Mouse (Mus musculus) gastrocnemius, adult 2 months (tissue): ENCODE results near the gene Rnf128. TPM values are rescaled to one million over a fixed set of nuclear protein-coding genes. Genes with fewer than 3 reads are reported as not detected.
A peak's percentile ranks its signal among the peaks of the same experiment; 100 is the strongest.

Source experiments
- DNase-seq: peaks from one replicate; pipeline ENCODE4 v3.0.0; 2022
- H3K27ac ChIP-seq: fragments of 200-600 bp; 2 replicates; pipeline ENCODE4 v1.8.1; 2022; ENCODE audit warnings: mild to moderate bottlenecking
- H3K4me3 ChIP-seq: fragments of 200-600 bp; 2 replicates; pipeline ENCODE4 v1.8.1; 2022; ENCODE audit warnings: mild to moderate bottlenecking, moderate library complexity
- CTCF ChIP-seq: fragments of 200-600 bp; IDR thresholded peaks from 2 replicates; pipeline ENCODE4 v1.8.1; 2022; ENCODE audit warnings: antibody characterized with exemption, mild to moderate bottlenecking, moderate library complexity
- intact Hi-C: fragments of 180-260 bp; cut with DNase I; formaldehyde crosslinking; loops from one replicate; pipeline ENCODE4 v1.15.1; 2025
- total RNA-seq, 2 experiments: library from RNA; stranded (reverse); gene quantifications; 2 replicates each; pipeline ENCODE4 v1.2.3; 2021

The Rnf128 gene
- total RNA-seq, 2 experiments from 2014 or later: 14.7 to 26.6 TPM

DNA sequence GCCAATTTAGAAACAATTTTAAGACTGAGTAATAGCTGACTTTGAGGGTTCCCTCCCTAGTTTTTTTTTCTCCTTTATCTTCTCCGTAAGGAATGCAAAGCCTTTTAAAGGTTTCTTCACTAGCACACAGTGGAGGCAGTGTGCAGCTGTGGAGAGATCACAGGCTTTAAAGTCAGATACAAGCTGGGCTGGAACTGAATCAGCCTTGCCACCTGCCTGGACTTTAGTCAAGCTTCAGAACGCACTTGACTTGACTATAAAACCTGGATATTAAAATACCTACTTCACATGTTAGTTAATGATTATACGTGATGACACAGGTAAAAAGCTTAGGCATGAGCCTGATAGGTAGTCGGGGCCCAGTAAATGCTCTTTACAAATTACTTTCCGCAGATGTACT is 89.1 kb downstream of the Rnf128 start:
- H3K27ac ChIP-seq: no peak overlapping the region
- DNase-seq: no peak
- H3K4me3 ChIP-seq: no peak overlapping the region
- intact Hi-C loops: no loop called here
- TF ChIP-seq CTCF: no peak

GRCm38 (mm10) chrX:139653292-139653691 is 90.2 kb downstream of the Rnf128 start:
- intact Hi-C loops: no loop called here
- no peak overlapping the region for H3K4me3 ChIP-seq
- H3K27ac ChIP-seq: peak overlapping the region; percentile 12; the same call in 1 of the 2 replicates
- no peak for TF ChIP-seq CTCF
- no peak for DNase-seq

- DNase-seq: peak; percentile 20
- H3K27ac ChIP-seq: peak overlapping the region; percentile 38
- TF ChIP-seq CTCF: no peak
- no peak overlapping the region for H3K4me3 ChIP-seq
- intact Hi-C loops: no loop called here
Observed at GRCm38 (mm10) chrX:139654350-139655063, 91.4 kb downstream of the Rnf128 start.

DNA sequence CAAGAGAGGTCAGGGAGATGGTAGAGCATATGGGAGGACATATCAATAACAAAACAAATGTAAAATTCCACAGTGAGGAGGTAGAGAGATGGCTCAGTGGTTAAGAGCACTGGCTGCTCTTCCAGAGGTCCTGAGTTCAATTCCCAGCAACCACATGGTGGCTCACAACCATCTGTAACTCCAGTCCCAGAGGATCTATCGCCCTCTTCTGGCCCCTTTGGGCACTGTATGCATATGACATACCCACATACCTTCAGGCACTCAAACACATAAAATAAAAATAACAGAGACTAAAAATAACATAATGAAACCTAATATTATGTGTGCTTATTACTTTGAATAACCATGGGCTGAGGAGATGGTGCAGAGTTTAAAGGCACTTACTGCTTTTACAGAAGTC is 99.0 kb downstream of the Rnf128 start:
- intact Hi-C loops: loop anchor here (2.0 kb wide), 1 partner anchor 245 kb away; no protein-coding TSS in a partner anchor
- peak; percentile 34; the same call in 1 of the 2 replicates for TF ChIP-seq CTCF
- no peak overlapping the region for H3K4me3 ChIP-seq
- no peak overlapping the region for H3K27ac ChIP-seq
- no peak for DNase-seq

DNA sequence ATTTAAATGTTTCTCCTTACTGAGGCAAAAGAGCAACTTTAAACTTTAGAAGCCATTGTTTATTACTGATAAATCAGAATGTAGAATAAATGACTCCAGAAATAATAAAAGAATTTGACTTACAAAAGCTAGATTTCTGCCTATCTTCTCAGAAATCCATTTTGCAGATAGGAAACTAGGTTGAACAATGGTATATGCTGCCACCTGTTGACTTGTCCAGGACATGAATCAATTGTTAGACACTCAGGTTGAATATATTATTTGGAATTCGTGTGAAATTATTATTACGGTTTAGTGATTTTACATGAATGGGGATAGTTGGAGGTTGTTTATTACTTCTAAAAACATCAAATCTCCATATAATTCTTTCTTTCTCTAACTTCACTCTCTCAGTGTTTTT is 102.7 kb downstream of the Rnf128 start:
- intact Hi-C loops: no loop called here
- TF ChIP-seq CTCF: peak; percentile 53
- Histone ChIP-seq H3K4me3 (no peak overlapping the region), H3K27ac (no peak overlapping the region)
- no peak for DNase-seq

DNA sequence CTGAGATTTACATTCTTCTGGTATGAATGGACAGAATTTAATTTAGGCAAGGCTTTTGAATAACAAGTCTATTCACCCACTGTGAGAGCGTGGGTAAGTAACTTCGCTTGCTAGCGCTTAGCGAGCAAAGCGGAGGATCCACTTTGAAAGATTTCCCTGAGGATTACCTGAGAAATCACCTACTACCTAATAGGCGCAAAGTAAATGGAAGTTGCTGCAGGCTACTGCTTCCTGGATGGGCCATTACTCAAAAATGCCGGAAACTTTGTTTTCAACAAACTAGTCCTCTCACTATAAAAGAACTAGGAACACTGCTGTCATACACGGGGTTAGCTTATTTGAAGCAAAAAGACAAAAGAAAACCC is 121.3 kb downstream of the Rnf128 start:
- Histone ChIP-seq H3K4me3 (peak overlapping the region; percentile 83), H3K27ac (peak overlapping the region; percentile 87)
- peak; percentile 13 for DNase-seq
- TF ChIP-seq CTCF: no peak
- intact Hi-C loops: no loop called here

GRCm38 (mm10) chrX:139684775-139685695 is 121.9 kb downstream of the Rnf128 start, which contains the start of gene Tbc1d8b:
Tbc1d8b (plus strand) TSS chrX:139684996.
- intact Hi-C loops: no loop called here
- peak; percentile 89 for DNase-seq
- Histone ChIP-seq H3K27ac (peak within 1 kb of the TSS; percentile 87), H3K4me3 (peak within 1 kb of the TSS; percentile 83)
- TF ChIP-seq CTCF: no peak

DNA sequence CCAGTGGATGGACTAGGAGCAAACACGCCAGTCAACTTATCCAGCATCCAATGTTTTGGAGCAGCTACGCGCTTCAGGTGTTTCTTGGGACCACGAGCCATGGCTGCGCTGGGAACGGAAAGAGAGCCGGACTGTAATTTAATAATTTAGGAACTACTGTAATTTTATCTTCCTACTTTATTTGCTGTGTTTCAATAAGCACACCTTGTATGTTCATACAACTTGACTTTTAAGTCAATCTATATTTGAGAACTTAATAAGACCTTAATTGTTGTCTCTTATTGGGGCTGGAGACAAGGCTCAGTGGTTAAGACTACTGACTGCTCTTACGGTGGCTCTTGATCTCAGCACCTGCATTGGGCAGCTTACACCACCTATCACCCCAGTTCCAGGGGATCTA is 151.3 kb downstream of the Rnf128 start, which contains the start of gene Gm15013:
TSS of gene Gm15013 (minus strand) at position 101 of the 400 bp plus-strand sequence.
- no peak for TF ChIP-seq CTCF
- H3K27ac ChIP-seq: no peak within 1 kb of the TSS
- no peak for DNase-seq
- H3K4me3 ChIP-seq: no peak within 1 kb of the TSS
- intact Hi-C loops: no loop called here

DNA sequence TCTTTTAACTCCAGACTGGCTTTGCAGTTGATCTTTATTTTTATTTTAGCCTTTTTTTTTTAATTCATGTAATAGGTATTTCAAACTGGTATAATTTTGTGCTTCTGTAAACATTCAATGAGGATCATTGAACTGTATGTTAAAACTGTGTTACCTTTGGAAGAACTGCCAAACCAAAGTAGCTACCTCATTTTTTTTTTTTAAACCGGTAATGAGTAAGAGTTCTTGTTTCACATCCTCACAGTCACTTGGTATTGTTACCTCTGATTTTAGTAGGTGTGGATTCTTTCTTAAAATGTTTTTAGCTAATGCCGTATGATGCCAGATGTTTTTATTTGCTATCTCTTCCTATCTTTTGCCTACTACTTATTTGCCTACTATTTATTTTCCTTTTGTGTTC is 159.2 kb downstream of the Rnf128 start:
- Histone ChIP-seq H3K4me3 (no peak overlapping the region), H3K27ac (no peak overlapping the region)
- DNase-seq: no peak
- TF ChIP-seq CTCF: no peak
- intact Hi-C loops: no loop called here

Other genes with a start within 250 kb of the Rnf128 start
- not detected for gene Trap1a, start 229.6 kb upstream of the Rnf128 start, total RNA-seq
- gene D330045A20Rik, start 82.9 kb upstream of the Rnf128 start, total RNA-seq: under 1 TPM in 1 of 2 experiments, not detected in 1; 0.25 TPM
- gene Tbc1d8b, start 121.7 kb downstream of the Rnf128 start, total RNA-seq: 1 to 10 TPM; 4.4 to 4.6 TPM
- not detected for gene Gm15013, start 151.2 kb downstream of the Rnf128 start, total RNA-seq
- not detected for gene Ripply1, start 219.0 kb downstream of the Rnf128 start, total RNA-seq
- not detected for gene Cldn2, start 237.5 kb downstream of the Rnf128 start, total RNA-seq